Mouse (Mus musculus) hindbrain, embryonic 14.5 days (tissue): Measurements from ENCODE around the gene Phf20. TPM values are rescaled to one million over a fixed set of nuclear protein-coding genes. Genes with fewer than 3 reads are reported as not detected.

Experiments
- ATAC-seq: fragments of 200-750 bp; cut with Nextera tagmentation; 2 replicates; pipeline ENCODE4 v1.8.0; 2017; ENCODE audit warnings: moderate number of reproducible peaks, mild to moderate bottlenecking, moderate TSS enrichment, moderate library complexity; ENCODE audit not compliant: low FRiP score
- DNase-seq: peaks from one replicate; pipeline ENCODE4 v3.0.0-alpha.2; 2015; ENCODE audit warnings: low spot score
- H3K27ac ChIP-seq: fragments of 300-500 bp; sonication (generic); 2 replicates; pipeline ENCODE4 v1.5.1; 2014; ENCODE audit warnings: mild to moderate bottlenecking, moderate library complexity
- H3K27me3 ChIP-seq: fragments of 300-500 bp; sonication (generic); 2 replicates; pipeline ENCODE4 v1.6.1; 2014; ENCODE audit warnings: mild to moderate bottlenecking, low read length, mixed read lengths; ENCODE audit not compliant: control insufficient read depth, insufficient read depth
- H3K36me3 ChIP-seq: fragments of 300-500 bp; sonication (generic); replicated peaks from 2 replicates; pipeline ENCODE4 v1.6.1; 2014; ENCODE audit not compliant: control insufficient read depth, insufficient read depth
- H3K4me1 ChIP-seq: fragments of 300-500 bp; sonication (generic); replicated peaks from 2 replicates; pipeline ENCODE4 v1.6.1; 2014; ENCODE audit warnings: antibody characterized with exemption, low read length, mixed read lengths; ENCODE audit not compliant: control insufficient read depth, insufficient read depth
- H3K4me2 ChIP-seq: fragments of 300-500 bp; sonication (generic); replicated peaks from 2 replicates; pipeline ENCODE4 v1.6.1; 2014; ENCODE audit warnings: mild to moderate bottlenecking, moderate library complexity
- H3K4me3 ChIP-seq: fragments of 300-500 bp; sonication (generic); replicated peaks from 2 replicates; pipeline ENCODE4 v1.5.1; 2014; ENCODE audit warnings: mild to moderate bottlenecking, low read length
- H3K9ac ChIP-seq: fragments of 300-500 bp; sonication (generic); 2 replicates; pipeline ENCODE4 v1.6.1; 2014
- H3K9me3 ChIP-seq: fragments of 300-500 bp; sonication (generic); 2 replicates; pipeline ENCODE4 v1.6.1; 2016; ENCODE audit warnings: low read length; ENCODE audit not compliant: control insufficient read depth
- WGBS: fragments of 180-500 bp; shearing (Covaris S2); extraction: QIAGEN DNeasy Blood & Tissue Kit; methylation state at CpG from one replicate; pipeline ENCODE4 v1.1.7; 2014; 5-methylcytosine and 5-hydroxymethylcytosine counted together
- polyA plus RNA-seq: library from polyadenylated mRNA; unstranded; fragments of >200 nt; fragmentation: Nextera tagmentation; extraction: Ambion mirVana; gene quantifications from 2 replicates; pipeline ENCODE4 v1.2.1, GENCODE M21; 2014

Phf20 gene
- 107 and 117 TPM in 2 replicates for polyA plus RNA-seq

GRCm38 (mm10) chr2:156196302-156197128 lies at the start of gene Phf20:
TSS of gene Phf20 (plus strand) at chr2:156196466.
- Histone ChIP-seq H3K4me1 (peaks cover 32% of the 10 kb centered on the region), H3K9ac (peak within 1 kb of the TSS; percentile 84), H3K27ac (peak within 1 kb of the TSS; percentile 95), H3K4me2 (peak within 1 kb of the TSS; percentile 66), H3K9me3 (no peaks in the 10 kb centered on the region), H3K27me3 (no peaks in the 10 kb centered on the region), H3K4me3 (peak within 1 kb of the TSS; percentile 66), H3K36me3 (0 out of 2 replicates have a peak, but pooled peaks cover 4% of the 10 kb centered on the region)
- under 1% methylated on average over 79 of the region's 88 CpGs for WGBS
- ATAC-seq = peak; percentile 97
- DNase-seq = peak; percentile 92

GRCm38 (mm10) chr2:156147316-156147915 lies 48.9 kb upstream of the Phf20 start:
- 93% methylated on average over 3 of the region's 3 CpGs for WGBS
- no peak for DNase-seq

GRCm38 (mm10) chr2:156151538-156151937 lies 44.7 kb upstream of the Phf20 start:
- Histone ChIP-seq H3K4me3 (no peak overlapping the region), H3K4me2 (no peak overlapping the region), H3K4me1 (no peaks in the 10 kb centered on the region), H3K27me3 (no peaks in the 10 kb centered on the region), H3K9ac (no peak overlapping the region), H3K27ac (no peak overlapping the region), H3K36me3 (peaks cover 91% of the 10 kb centered on the region), H3K9me3 (no peaks in the 10 kb centered on the region)
- ATAC-seq = no peak
- DNase-seq = no peak

More at GRCm38 (mm10) chr2:156147316-156147915, 48.9 kb upstream of the Phf20 start:
- no peaks in the 10 kb centered on the region for H3K9me3 ChIP-seq
- peaks cover 64% of the 10 kb centered on the region for H3K36me3 ChIP-seq
- ATAC-seq = no peak
- no peak overlapping the region for H3K9ac ChIP-seq
- peaks cover 18% of the 10 kb centered on the region for H3K4me1 ChIP-seq
- no peak overlapping the region for H3K27ac ChIP-seq
- no peak overlapping the region for H3K4me2 ChIP-seq
- H3K27me3 ChIP-seq = no peaks in the 10 kb centered on the region
- H3K4me3 ChIP-seq = no peak overlapping the region

GRCm38 (mm10) chr2:156165478-156165877 lies 30.8 kb upstream of the Phf20 start:
- 98% methylated on average over 1 of the region's 1 CpGs for WGBS
- ATAC-seq = no peak
- H3K36me3 ChIP-seq = peaks cover 96% of the 10 kb centered on the region
- no peak overlapping the region for H3K4me2 ChIP-seq
- no peak overlapping the region for H3K9ac ChIP-seq
- H3K9me3 ChIP-seq = no peaks in the 10 kb centered on the region
- no peaks in the 10 kb centered on the region for H3K27me3 ChIP-seq
- no peak overlapping the region for H3K27ac ChIP-seq
- DNase-seq = no peak
- H3K4me3 ChIP-seq = no peak overlapping the region
- H3K4me1 ChIP-seq = no peaks in the 10 kb centered on the region

GRCm38 (mm10) chr2:156166557-156166956 lies 29.7 kb upstream of the Phf20 start:
- whole genome bisulfite sequencing = 93% methylated on average over 5 of the region's 5 CpGs
- DNase-seq = no peak
- H3K4me2 ChIP-seq = no peak overlapping the region

GRCm38 (mm10) chr2:156177079-156177478 lies 19.2 kb upstream of the Phf20 start:
- Histone ChIP-seq H3K4me3 (no peak overlapping the region), H3K4me1 (peaks cover 30% of the 10 kb centered on the region), H3K9ac (no peak overlapping the region), H3K36me3 (peaks cover 61% of the 10 kb centered on the region), H3K4me2 (peak overlapping the region; percentile 12; the same call in 1 of the 2 replicates), H3K27me3 (no peaks in the 10 kb centered on the region), H3K27ac (no peak overlapping the region), H3K9me3 (no peaks in the 10 kb centered on the region)
- WGBS = 93% methylated on average over 6 of the region's 6 CpGs
- no peak for DNase-seq
- no peak for ATAC-seq

More at GRCm38 (mm10) chr2:156166557-156166956, 29.7 kb upstream of the Phf20 start:
- no peak for ATAC-seq
- Histone ChIP-seq H3K4me3 (no peak overlapping the region), H3K27ac (no peak overlapping the region), H3K27me3 (no peaks in the 10 kb centered on the region), H3K36me3 (peaks cover 98% of the 10 kb centered on the region), H3K9me3 (no peaks in the 10 kb centered on the region), H3K4me1 (no peaks in the 10 kb centered on the region), H3K9ac (no peak overlapping the region)

GRCm38 (mm10) chr2:156177651-156178050 lies 18.6 kb upstream of the Phf20 start:
- DNase-seq (no peak), ATAC-seq (no peak)
- WGBS = 81% methylated on average over 7 of the region's 7 CpGs
- Histone ChIP-seq H3K9ac (no peak overlapping the region), H3K9me3 (no peaks in the 10 kb centered on the region), H3K4me1 (peaks cover 30% of the 10 kb centered on the region), H3K4me2 (peak overlapping the region; percentile 66), H3K4me3 (peak overlapping the region; percentile 96; the same call in 1 of the 2 replicates), H3K27ac (no peak overlapping the region), H3K27me3 (no peaks in the 10 kb centered on the region), H3K36me3 (peaks cover 55% of the 10 kb centered on the region)

GRCm38 (mm10) chr2:156179046-156179795 lies 17.0 kb upstream of the Phf20 start:
- Histone ChIP-seq H3K9ac (peak overlapping the region; percentile 100), H3K27ac (peak overlapping the region; percentile 99), H3K4me3 (peak overlapping the region; percentile 96), H3K4me2 (peak overlapping the region; percentile 66), H3K36me3 (peaks cover 41% of the 10 kb centered on the region), H3K27me3 (no peaks in the 10 kb centered on the region), H3K9me3 (no peaks in the 10 kb centered on the region), H3K4me1 (peaks cover 30% of the 10 kb centered on the region)
- WGBS = 2% methylated on average over 47 of the region's 47 CpGs
- ATAC-seq = no peak
- peak; percentile 80 for DNase-seq

GRCm38 (mm10) chr2:156179796-156180093 lies 16.5 kb upstream of the Phf20 start:
- Histone ChIP-seq H3K4me3 (peak overlapping the region; percentile 96), H3K27me3 (no peaks in the 10 kb centered on the region), H3K36me3 (peaks cover 36% of the 10 kb centered on the region), H3K27ac (peak overlapping the region; percentile 99), H3K4me1 (peaks cover 30% of the 10 kb centered on the region), H3K9ac (peak overlapping the region; percentile 100), H3K4me2 (0 out of 2 replicates have a peak overlapping the region, but pooled peaks have one; percentile 66), H3K9me3 (no peaks in the 10 kb centered on the region)
- no peak; the same call in 1 of the 2 replicates for ATAC-seq
- WGBS = under 1% methylated on average over 41 of the region's 41 CpGs
- DNase-seq = no peak
